In genomic region chr4:152995052-152995595, GRCm38 (mm10) we compare ENCODE assay signal across 21 mouse cellular contexts.
A peak's percentile ranks its signal among the peaks of the same experiment; 100 is the strongest.
DNase-seq lines count a peak whose midpoint lies in the region; ATAC-seq and TF ChIP-seq lines count a peak whose summit lies in the region.
"Had no signal": no experiment of that assay in that cellular context is flagged by ENCODE, and none has a peak within 500 bp of the region (broad histone marks: within the 10 kb centered on the region; RNA-seq: fewer than 3 reads in every experiment).

No protein-coding gene starts in this region.

- TF ChIP-seq CTCF in lung, adult 2 months (IDR thresholded peaks at IDR 0.05; ENCODE audit: insufficient read depth, low read length) = no peak

- no peak overlapping the region for H3K9ac ChIP-seq in kidney, embryonic 14.5 days (ENCODE audit: low read depth, low read length)
- H3K9ac ChIP-seq: embryonic facial prominence, embryonic 15.5 days; hindbrain, embryonic 12.5 days; liver, embryonic 15.5 days; stomach, embryonic 15.5 days had no signal

- intact Hi-C loops in heart, postnatal 36 days (cut with DNase I) = no loop called here
- intact Hi-C loops in heart, postnatal 10 days (cut with DNase I) = no loop called here

- H3K27me3 ChIP-seq in kidney, embryonic 14.5 days (ENCODE audit: control insufficient read depth, insufficient read depth, low read length) = no peaks in the 10 kb centered on the region
- H3K27me3 ChIP-seq: embryonic facial prominence, embryonic 15.5 days; liver, embryonic 15.5 days; stomach, embryonic 15.5 days had no signal

- no peaks in the 10 kb centered on the region for H3K36me3 ChIP-seq in kidney, embryonic 14.5 days (ENCODE audit: control insufficient read depth, insufficient read depth, low read length)
- H3K36me3 ChIP-seq: embryonic facial prominence, embryonic 15.5 days; hindbrain, embryonic 12.5 days; liver, embryonic 15.5 days; stomach, embryonic 15.5 days had no signal

- WGBS in kidney, embryonic 14.5 days = 43% methylated on average over 5 of the region's 5 CpGs
- 42% methylated on average over 5 of the region's 5 CpGs for WGBS in lung, adult 2 months

- H3K9me3 ChIP-seq in kidney, embryonic 14.5 days (ENCODE audit: control insufficient read depth, low read length) = no peaks in the 10 kb centered on the region
- H3K9me3 ChIP-seq: embryonic facial prominence, embryonic 15.5 days; hindbrain, embryonic 12.5 days; liver, embryonic 15.5 days; stomach, embryonic 15.5 days had no signal

- H3K4me2 ChIP-seq in kidney, embryonic 14.5 days (replicated peaks; ENCODE audit: low read depth, low read length) = no peak overlapping the region
- H3K4me2 ChIP-seq: embryonic facial prominence, embryonic 15.5 days; hindbrain, embryonic 12.5 days; liver, embryonic 15.5 days; midbrain, embryonic 11.5 days; stomach, embryonic 15.5 days had no signal

- 0 out of 2 replicates have a peak, but pooled peaks cover 5% of the 10 kb centered on the region for H3K4me1 ChIP-seq in kidney, embryonic 14.5 days (ENCODE audit: control insufficient read depth, insufficient read depth, low read length)
- no peaks in the 10 kb centered on the region for H3K4me1 ChIP-seq in lung, adult 2 months (ENCODE audit: control insufficient read depth, insufficient read depth, low read length)
- H3K4me1 ChIP-seq: embryonic facial prominence, embryonic 15.5 days; liver, embryonic 15.5 days; stomach, embryonic 15.5 days had no signal

- DNase-seq in cerebellum, postnatal 14 days = peak; percentile 54 to 57
- DNase-seq in cerebellum, adult 11 months = no peak
- peak; percentile 1 to 3 for DNase-seq in heart, postnatal 36 days
- no peak for DNase-seq in heart, postnatal 10 days
- DNase-seq in kidney, postnatal 25 days = peak; percentile 79 to 82
- DNase-seq in lung, adult 2 months = no peak
- no peak for DNase-seq in lung, postnatal 14 days
- DNase-seq: adrenal gland, postnatal 25 days; embryo, embryonic 11 days; layer of hippocampus, adult 9-11 months; right cerebral cortex, adult 18-20 months; thymus, adult 18-20 months; thymus, postnatal 36 days had no signal

- ATAC-seq in kidney, embryonic 14.5 days (ENCODE audit: low FRiP score, low TSS enrichment) = peak; percentile 81
- ATAC-seq: forebrain, embryonic 14.5 days had no signal

- H3K27ac ChIP-seq in kidney, embryonic 14.5 days (ENCODE audit: low read depth, low read length) = no peak overlapping the region
- H3K27ac ChIP-seq: embryonic facial prominence, embryonic 15.5 days; hindbrain, embryonic 12.5 days; left cerebral cortex, adult 2 months; liver, embryonic 15.5 days; stomach, embryonic 15.5 days had no signal

- no peak for TF ChIP-seq POLR2A in lung, adult 2 months (IDR thresholded peaks at IDR 0.05; ENCODE audit: borderline replicate concordance, extremely low read depth, low read depth, low read length)

- no peak overlapping the region for H3K4me3 ChIP-seq in kidney, embryonic 14.5 days (ENCODE audit: low read length)
- no peak overlapping the region for H3K4me3 ChIP-seq in lung, adult 2 months (replicated peaks; ENCODE audit: extremely low read depth, low read depth, low read length)
- H3K4me3 ChIP-seq: embryonic facial prominence, embryonic 15.5 days; hindbrain, embryonic 12.5 days; left cerebral cortex, adult 2 months; liver, embryonic 15.5 days; stomach, embryonic 15.5 days had no signal

Comparison
In these comparisons a context has a peak if more than half of its experiments do, and no peak if none do; other contexts are left out.
1. DNase-seq: peak in cerebellum, postnatal 14 days (2 of 2), heart, postnatal 36 days (2 of 2) and kidney, postnatal 25 days (2 of 2); none in cerebellum, adult 11 months (single experiment), heart, postnatal 10 days (0 of 2), lung, adult 2 months (single experiment) and lung, postnatal 14 days (single experiment).